Mouse (Mus musculus): ENCODE measurements around the gene Prrt1.

- TF ChIP-seq CTCF (IDR thresholded peaks at IDR 0.05 in 2 of 3, conservative IDR thresholded peaks at IDR 0.05 in 1 of 3; ENCODE audit: control insufficient read depth in 1 of 3, insufficient read depth in 1 of 3, low read depth in 2 of 3, low read length in 3 of 3, poor library complexity in 1 of 3, severe bottlenecking in 1 of 3) (no peak), POLR2A (IDR thresholded peaks at IDR 0.05; ENCODE audit: control insufficient read depth in 1 of 2, insufficient read depth in 1 of 2, low read depth in 1 of 2, low read length in 2 of 2, poor library complexity in 1 of 2) (no peak), SMC3 (IDR thresholded peaks at IDR 0.05; ENCODE audit: low read depth, low read length) (no peak), MAFK (IDR thresholded peaks at IDR 0.05; ENCODE audit: borderline replicate concordance, low read depth, low read length) (no peak), ELF1 (IDR thresholded peaks at IDR 0.05; ENCODE audit: low read depth, low read length) (no peak), TCF12 (IDR thresholded peaks at IDR 0.05; ENCODE audit: low read depth, low read length) (no peak), ZMIZ1 (IDR thresholded peaks at IDR 0.05; ENCODE audit: low read depth, low read length) (no peak), GATA1 (IDR thresholded peaks at IDR 0.05; ENCODE audit: low read depth, low read length) (no peak), RAD21 (IDR thresholded peaks at IDR 0.05; ENCODE audit: low read depth, low read length) (no peak), MEF2A (IDR thresholded peaks at IDR 0.05; ENCODE audit: extremely low read depth, insufficient replicate concordance, low read depth, low read length, poor library complexity, severe bottlenecking) (no peak), USF1 (IDR thresholded peaks at IDR 0.05; ENCODE audit: low read depth, low read length) (no peak), TBP (IDR thresholded peaks at IDR 0.05; ENCODE audit: low read depth, low read length) (no peak), ZKSCAN1 (IDR thresholded peaks at IDR 0.05; ENCODE audit: low read depth, low read length) (no peak)
These were observed 21.4 kb downstream of the Prrt1 start for GRCm38 (mm10) chr17:34650781-34651180.

Measured in MEL (cell line).